Mouse (Mus musculus): Measurements from ENCODE around the gene Ube2i.

DNA sequence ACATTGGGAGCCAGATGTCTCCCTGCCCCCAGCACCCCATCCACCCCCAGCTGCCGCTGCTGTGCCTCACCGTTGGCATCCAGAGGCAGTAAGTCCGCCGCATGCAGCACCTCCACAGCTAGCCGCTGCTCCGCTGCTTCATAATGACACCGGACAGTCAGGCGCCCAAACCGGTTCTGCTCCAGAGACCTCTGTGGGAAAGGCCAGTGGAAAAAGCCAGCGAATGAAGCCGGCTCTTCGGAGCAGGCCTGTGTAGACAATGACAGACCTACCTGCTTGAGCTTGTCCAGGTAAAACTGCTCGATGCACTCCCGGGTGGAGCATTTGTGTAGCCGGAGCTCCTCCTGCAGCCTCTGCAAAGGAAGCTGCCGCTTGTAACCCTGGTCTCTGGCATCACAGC is 30.2 kb downstream of the Ube2i start:
- no peak for TF ChIP-seq CTCF (IDR thresholded peaks at IDR 0.05; ENCODE audit: low read depth, low read length)
- no peak for TF ChIP-seq POLR2A (IDR thresholded peaks at IDR 0.05; ENCODE audit: insufficient read depth, low read length)
- TF ChIP-seq EP300 (IDR thresholded peaks at IDR 0.05; ENCODE audit: insufficient read depth, low read depth, low read length) = no peak

Data from ES-Bruce4 (cell line).